Mouse (Mus musculus): ENCODE measurements at regions not wholly inside any gene's neighbourhood (a gene's known extent, or its start where the extent isn't known, plus 50 kb on each side); places are given as distances from the start of the nearest gene placed in this dataset.
A peak's percentile ranks its signal among the peaks of the same experiment; 100 is the strongest.

DNA sequence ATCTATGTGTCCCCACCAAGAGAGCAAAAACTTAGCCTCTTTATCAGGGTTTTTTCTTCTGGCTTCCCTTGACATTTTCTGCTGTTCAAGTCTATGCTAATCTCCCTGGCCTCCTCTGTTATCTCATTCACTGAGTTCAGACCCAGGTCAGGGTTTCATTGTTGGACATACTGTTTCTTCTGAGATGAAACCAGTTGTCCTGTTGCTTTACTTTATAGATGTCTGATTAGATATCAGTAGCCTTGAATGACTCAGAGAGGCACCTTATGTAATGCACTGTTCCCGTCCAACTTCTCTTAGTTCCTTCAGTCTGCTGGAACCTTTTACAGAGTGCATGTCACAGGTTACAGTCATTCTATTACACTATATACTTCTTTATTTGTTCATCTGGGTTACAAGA lies 93.5 kb upstream of the Nsun6 start:
- no peak for ATAC-seq
- no peaks in the 10 kb centered on the region for H3K9me3 ChIP-seq (ENCODE audit: low read length)
- 55% methylated on average over 1 of the region's 1 CpGs for WGBS

DNA sequence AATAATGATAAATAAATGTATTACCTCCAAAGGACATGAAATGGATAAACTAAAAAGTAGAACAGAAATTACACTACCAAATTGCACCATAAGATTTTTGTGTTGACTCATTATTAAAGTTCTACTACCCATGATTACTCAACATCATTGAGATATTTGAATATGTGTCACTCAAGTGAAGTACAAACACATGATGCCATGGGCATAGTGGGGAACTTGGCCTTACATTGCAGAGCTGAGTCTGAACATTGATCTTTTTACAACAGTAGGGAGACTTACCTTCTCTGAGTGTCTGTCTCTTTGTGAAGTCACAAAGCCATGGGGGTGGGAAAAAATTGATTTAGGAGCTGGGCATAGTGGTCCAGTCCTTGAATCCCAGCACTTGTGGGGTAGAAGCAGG lies 92.1 kb upstream of the Nsun6 start:
- H3K4me3 ChIP-seq (ENCODE audit: low read depth, low read length): no peak overlapping the region
- no peak overlapping the region for H3K27ac ChIP-seq (ENCODE audit: low read length)
- peak; percentile 73 for ATAC-seq
- no peaks in the 10 kb centered on the region for H3K4me1 ChIP-seq (ENCODE audit: insufficient read depth, low read depth, low read length)
- 0 out of 2 replicates have a peak, but pooled peaks have one; percentile 27 for TF ChIP-seq EP300 (IDR thresholded peaks at IDR 0.05)
- TF ChIP-seq CTCF (IDR thresholded peaks at IDR 0.05): no peak
- peak; percentile 49 for DNase-seq (ENCODE audit: low spot score)
- no peaks in the 10 kb centered on the region for H3K27me3 ChIP-seq (replicated peaks; ENCODE audit: insufficient read depth, low read length)
- no peaks in the 10 kb centered on the region for H3K36me3 ChIP-seq (ENCODE audit: insufficient read depth, low read length)
- H3K9ac ChIP-seq (replicated peaks; ENCODE audit: low read depth): no peak overlapping the region
- no peaks in the 10 kb centered on the region for H3K9me3 ChIP-seq (ENCODE audit: low read length)
- no peak overlapping the region for H3K4me2 ChIP-seq (replicated peaks; ENCODE audit: low read depth, low read length)

More for the DNA sequence above, 93.5 kb upstream of the Nsun6 start:
- Histone ChIP-seq H3K4me3 (ENCODE audit: low read depth, low read length) (no peak overlapping the region), H3K36me3 (ENCODE audit: insufficient read depth, low read length) (no peaks in the 10 kb centered on the region), H3K27me3 (replicated peaks; ENCODE audit: insufficient read depth, low read length) (no peaks in the 10 kb centered on the region), H3K9ac (replicated peaks; ENCODE audit: low read depth) (no peak overlapping the region), H3K4me1 (ENCODE audit: insufficient read depth, low read depth, low read length) (no peaks in the 10 kb centered on the region), H3K27ac (ENCODE audit: low read length) (no peak overlapping the region), H3K4me2 (replicated peaks; ENCODE audit: low read depth, low read length) (no peak overlapping the region)
- no peak for DNase-seq (ENCODE audit: low spot score)
- no peak for TF ChIP-seq EP300 (IDR thresholded peaks at IDR 0.05)
- TF ChIP-seq CTCF (IDR thresholded peaks at IDR 0.05): no peak

DNA sequence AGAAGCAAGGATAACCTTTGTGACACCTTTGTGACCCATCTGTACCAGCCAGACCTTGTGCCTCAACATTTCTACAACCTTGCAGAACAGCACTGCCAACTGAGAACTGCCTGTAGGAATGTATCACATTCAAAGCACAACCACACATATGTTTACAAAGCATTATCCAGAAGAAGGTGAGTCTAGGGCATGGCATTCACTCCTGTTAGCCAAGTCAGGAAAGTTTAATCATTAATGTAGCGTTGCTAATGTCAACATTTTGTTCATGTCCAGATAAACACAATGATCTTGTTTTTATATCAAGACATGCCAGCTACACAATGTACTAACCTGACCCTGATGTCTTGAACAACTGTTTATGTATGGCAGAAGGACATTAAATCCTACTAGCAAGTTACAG lies 91.5 kb upstream of the Nsun6 start:
- TF ChIP-seq EP300 (IDR thresholded peaks at IDR 0.05) (no peak), CTCF (IDR thresholded peaks at IDR 0.05) (no peak)
- peak; percentile 20 for DNase-seq (ENCODE audit: low spot score)
- Histone ChIP-seq H3K9ac (replicated peaks; ENCODE audit: low read depth) (no peak overlapping the region), H3K4me3 (ENCODE audit: low read depth, low read length) (no peak overlapping the region), H3K27ac (ENCODE audit: low read length) (no peak overlapping the region), H3K9me3 (ENCODE audit: low read length) (no peaks in the 10 kb centered on the region), H3K27me3 (replicated peaks; ENCODE audit: insufficient read depth, low read length) (no peaks in the 10 kb centered on the region), H3K36me3 (ENCODE audit: insufficient read depth, low read length) (no peaks in the 10 kb centered on the region), H3K4me1 (ENCODE audit: insufficient read depth, low read depth, low read length) (no peaks in the 10 kb centered on the region), H3K4me2 (replicated peaks; ENCODE audit: low read depth, low read length) (no peak overlapping the region)
- ATAC-seq: peak; percentile 49
- 26% methylated on average over 1 of the region's 1 CpGs for WGBS

- Histone ChIP-seq H3K27ac (ENCODE audit: low read length) (no peak overlapping the region), H3K9me3 (ENCODE audit: low read length) (no peaks in the 10 kb centered on the region), H3K27me3 (replicated peaks; ENCODE audit: insufficient read depth, low read length) (no peaks in the 10 kb centered on the region), H3K4me2 (replicated peaks; ENCODE audit: low read depth, low read length) (no peak overlapping the region), H3K36me3 (ENCODE audit: insufficient read depth, low read length) (no peaks in the 10 kb centered on the region), H3K4me3 (ENCODE audit: low read depth, low read length) (no peak overlapping the region), H3K9ac (replicated peaks; ENCODE audit: low read depth) (no peak overlapping the region), H3K4me1 (ENCODE audit: insufficient read depth, low read depth, low read length) (no peaks in the 10 kb centered on the region)
- 97% methylated on average over 2 of the region's 2 CpGs for WGBS
- no peak for DNase-seq (ENCODE audit: low spot score)
- TF ChIP-seq CTCF (IDR thresholded peaks at IDR 0.05) (no peak), EP300 (IDR thresholded peaks at IDR 0.05) (no peak)
- ATAC-seq: no peak
Observed at GRCm38 (mm10) chr2:15144781-15145180, 89.9 kb upstream of the Nsun6 start.

DNA sequence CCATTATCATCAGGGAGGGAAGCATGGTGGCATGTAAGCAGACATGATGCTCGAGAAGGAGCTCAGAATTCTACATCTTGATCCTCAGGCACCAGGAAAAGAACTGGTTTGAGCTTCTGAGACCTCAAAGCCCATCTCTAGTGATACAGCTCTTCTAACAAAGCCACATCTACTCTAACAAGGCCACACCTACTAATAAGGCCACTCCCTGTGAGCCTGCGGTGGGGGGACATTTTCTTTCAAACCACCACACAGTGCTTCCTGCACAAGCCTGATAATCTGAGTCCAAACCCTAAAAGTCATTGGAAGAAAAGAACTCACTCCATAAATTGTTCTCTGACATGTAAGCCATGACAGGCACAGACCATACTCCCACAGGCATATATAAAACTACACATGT lies 85.0 kb upstream of the Nsun6 start:
- H3K9ac ChIP-seq (replicated peaks; ENCODE audit: low read depth): no peak overlapping the region
- no peaks in the 10 kb centered on the region for H3K9me3 ChIP-seq (ENCODE audit: low read length)
- H3K27me3 ChIP-seq (replicated peaks; ENCODE audit: insufficient read depth, low read length): no peaks in the 10 kb centered on the region
- no peak for ATAC-seq
- H3K4me2 ChIP-seq (replicated peaks; ENCODE audit: low read depth, low read length): no peak overlapping the region
- no peak overlapping the region for H3K4me3 ChIP-seq (ENCODE audit: low read depth, low read length)
- TF ChIP-seq EP300 (IDR thresholded peaks at IDR 0.05) (no peak), CTCF (IDR thresholded peaks at IDR 0.05) (no peak)
- 83% methylated on average over 2 of the region's 2 CpGs for WGBS
- H3K4me1 ChIP-seq (ENCODE audit: insufficient read depth, low read depth, low read length): no peaks in the 10 kb centered on the region
- no peak overlapping the region for H3K27ac ChIP-seq (ENCODE audit: low read length)
- no peaks in the 10 kb centered on the region for H3K36me3 ChIP-seq (ENCODE audit: insufficient read depth, low read length)
- no peak for DNase-seq (ENCODE audit: low spot score)
